Mouse (Mus musculus): ENCODE data around the gene Zfp771. TPM values are rescaled to one million over a fixed set of nuclear protein-coding genes. Genes with fewer than 3 reads are reported as not detected.

Zfp771 gene
- 10 to 100 TPM; 23.5 to 31.7 TPM for total RNA-seq (2021)
- long read RNA-seq, experiment 1, transcript Zfp771-201 (3 exons, 1,484 nt), result major isoform, 67 of 86 reads
- long read RNA-seq, experiment 1, partial matches to known transcripts, result 4 of 86 reads
- long read RNA-seq, experiment 1, other reads (novel, unspliced or antisense), result 15 of 86 reads
- long read RNA-seq, experiment 2, transcript Zfp771-201 (3 exons, 1,484 nt), result major isoform, 38 of 52 reads
- long read RNA-seq, experiment 2, partial matches to known transcripts, result 6 of 52 reads
- long read RNA-seq, experiment 2, other reads (novel, unspliced or antisense), result 8 of 52 reads

DNA sequence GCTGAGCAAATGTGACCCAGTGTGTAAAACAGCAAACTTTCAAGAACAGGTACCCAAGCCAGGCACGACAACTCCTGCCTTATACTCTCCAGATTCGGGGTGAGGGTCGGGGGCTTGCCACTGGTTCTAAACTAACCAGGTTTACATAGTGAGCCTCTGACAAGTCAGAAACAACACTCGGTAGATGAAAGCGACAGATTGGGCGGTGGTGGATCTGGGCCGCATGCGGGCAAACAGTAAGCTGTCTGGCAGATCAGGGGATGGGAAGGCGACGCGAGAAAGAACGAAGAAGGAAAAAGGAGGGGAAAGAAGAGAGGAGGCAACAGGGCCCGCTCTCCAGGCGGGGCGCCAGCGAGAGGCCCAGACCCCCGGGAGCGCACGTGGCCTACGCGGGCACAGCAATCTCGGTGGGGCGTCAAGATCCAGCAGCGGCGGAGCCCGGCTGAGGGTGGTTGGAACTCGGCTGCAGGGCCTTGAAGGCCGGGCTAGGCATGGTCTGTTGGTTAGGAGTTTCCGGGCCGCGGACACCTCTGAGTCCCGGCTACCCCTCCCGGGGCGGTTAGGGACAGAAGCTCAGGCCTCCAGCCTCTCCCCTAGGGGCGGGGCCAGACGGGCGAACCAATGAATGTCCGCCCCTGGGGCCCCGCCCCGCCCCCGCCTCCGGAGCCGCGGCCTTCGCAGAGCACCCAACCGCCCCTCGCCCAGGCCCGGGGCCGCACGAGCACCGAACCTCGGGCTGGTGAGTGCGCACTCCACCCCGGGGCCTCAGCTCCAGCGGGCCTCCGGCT is at the start of gene Zfp771:
Gene Zfp771 (plus strand): TSS at position 405 of the 788 bp plus-strand sequence.
- peak; percentile 98 for DNase-seq

GRCm38 (mm10) chr7:127194633-127195029 is 49.4 kb upstream of the Zfp771 start:
- DNase-seq, result no peak

- peak; percentile 96 for DNase-seq
Observed at GRCm38 (mm10) chr7:127195544-127196295, 48.4 kb upstream of the Zfp771 start, which contains the start of gene Cd2bp2. Gene Cd2bp2, minus strand, starts transcription at chr7:127196050.

GRCm38 (mm10) chr7:127196484-127196883 is 47.6 kb upstream of the Zfp771 start:
- DNase-seq, result no peak

DNA sequence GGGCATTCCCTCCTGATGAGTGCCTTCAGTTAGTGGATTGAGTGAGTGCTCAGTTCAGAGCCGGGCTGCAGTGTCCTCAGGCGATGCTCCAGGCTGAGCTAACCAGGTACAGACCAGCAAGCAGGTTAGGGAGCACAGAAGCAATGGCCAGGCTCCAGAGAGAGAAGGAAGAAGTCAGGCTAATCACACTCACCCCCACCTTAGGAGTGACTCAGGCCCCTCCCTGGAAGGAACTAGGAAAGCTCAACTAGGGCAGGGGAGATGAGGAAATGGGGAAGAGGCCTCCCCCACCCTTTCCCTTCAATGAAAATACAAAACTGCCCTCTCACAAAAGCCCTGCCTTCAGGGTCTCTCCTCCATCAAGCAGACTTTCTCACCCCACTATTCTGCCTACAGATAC is 37.5 kb upstream of the Zfp771 start:
- DNase-seq, result no peak

- peak; percentile 36 for DNase-seq
Observed at GRCm38 (mm10) chr7:127207374-127208294, 36.4 kb upstream of the Zfp771 start.

DNA sequence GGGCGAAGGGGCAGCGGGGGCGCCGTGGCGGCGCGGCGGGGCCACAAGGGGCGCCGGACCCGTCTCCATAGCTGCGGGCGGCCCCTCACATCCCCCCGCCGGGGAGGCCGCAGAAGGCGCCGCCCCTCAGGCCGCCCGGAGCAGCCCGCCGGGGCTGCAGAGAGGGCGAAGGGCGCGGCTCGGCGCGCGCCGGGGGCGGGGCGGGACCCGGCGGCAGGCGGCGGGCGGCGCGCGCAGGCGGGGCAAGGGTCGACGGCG is 35.9 kb upstream of the Zfp771 start, which contains the start of gene Tbc1d10b:
Gene Tbc1d10b (minus strand): TSS at position 174 of the 258 bp plus-strand sequence.
- DNase-seq, result peak; percentile 64

- peak; percentile 95 for DNase-seq
Observed at GRCm38 (mm10) chr7:127208553-127209438, 35.3 kb upstream of the Zfp771 start, which contains the start of gene Mylpf. Gene Mylpf, plus strand, starts transcription at chr7:127208890.

- no peak for DNase-seq
Observed at GRCm38 (mm10) chr7:127209851-127210250, 34.2 kb upstream of the Zfp771 start.

- no peak for DNase-seq
Observed at GRCm38 (mm10) chr7:127210266-127210665, 33.8 kb upstream of the Zfp771 start.

DNA sequence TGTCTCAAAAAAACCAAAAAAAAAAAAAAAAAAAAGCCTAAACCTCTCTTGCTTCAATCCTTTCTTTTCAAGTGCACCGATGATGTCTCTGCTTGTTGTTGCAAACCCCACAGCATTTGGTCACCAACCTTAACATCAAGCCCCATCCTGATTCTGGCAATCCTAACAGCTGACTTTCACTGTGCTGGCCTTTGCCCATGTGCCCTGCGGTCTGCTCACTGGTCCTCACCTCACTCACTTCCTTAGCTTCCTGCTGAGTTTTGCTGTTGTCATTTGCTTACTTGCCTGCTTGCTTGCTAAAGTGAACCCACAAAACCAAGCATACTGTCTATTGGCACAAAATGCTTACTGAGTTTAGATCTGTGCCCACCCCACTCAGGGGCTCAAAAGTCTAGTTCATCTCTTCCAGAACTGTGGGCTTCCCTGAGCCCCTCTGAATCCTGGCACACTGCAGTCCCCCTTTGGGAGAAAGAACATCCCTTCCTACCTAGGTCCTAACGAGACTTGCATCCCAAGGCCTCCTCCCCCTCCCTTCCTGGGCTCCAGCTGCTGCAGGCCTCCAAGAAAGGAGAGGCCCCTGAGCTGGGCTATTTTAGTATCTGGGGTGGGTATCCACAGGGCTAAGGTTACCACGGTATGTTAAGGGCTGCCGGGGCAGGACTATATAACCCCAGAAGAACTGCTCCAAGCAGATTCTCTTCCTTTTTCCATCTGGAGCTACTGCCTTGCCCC is 32.9 kb upstream of the Zfp771 start:
- no peak for DNase-seq

DNA sequence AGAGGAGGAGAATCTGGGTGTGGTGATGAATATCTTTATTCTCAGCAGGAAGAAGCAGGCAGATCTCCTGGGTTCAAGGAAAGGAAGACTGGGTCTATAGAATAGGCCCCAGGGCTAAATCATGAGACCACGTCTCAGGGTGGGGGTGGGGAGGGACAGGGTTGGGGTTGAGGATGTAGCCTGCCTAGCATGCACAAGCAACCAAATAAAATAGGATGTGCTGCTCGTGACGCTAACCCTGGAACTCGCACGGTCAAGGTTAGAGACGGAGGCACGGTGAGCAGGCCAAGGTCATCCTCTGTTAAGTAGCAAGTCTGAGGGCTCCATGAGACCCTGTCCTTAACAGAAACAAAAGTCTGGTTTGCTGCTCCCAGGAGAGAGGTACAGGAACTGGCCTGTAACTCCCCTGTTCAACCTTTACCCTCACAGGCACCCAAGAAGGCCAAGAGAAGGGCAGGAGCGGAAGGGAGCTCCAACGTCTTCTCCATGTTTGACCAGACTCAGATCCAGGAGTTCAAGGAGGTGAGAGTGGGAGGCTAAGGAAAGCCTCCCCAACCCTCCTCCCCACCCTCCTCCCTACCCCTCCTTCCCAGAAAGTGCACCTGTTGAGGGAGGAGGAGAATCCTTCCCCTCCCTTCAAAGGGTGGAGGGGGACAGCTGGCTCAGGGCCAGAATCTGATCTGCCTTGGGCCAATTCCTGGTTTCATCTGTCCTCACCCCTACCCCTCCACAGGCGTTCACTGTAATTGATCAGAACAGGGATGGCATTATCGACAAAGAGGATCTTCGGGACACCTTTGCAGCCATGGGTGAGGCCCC is 31.4 kb upstream of the Zfp771 start:
- no peak for DNase-seq

DNA sequence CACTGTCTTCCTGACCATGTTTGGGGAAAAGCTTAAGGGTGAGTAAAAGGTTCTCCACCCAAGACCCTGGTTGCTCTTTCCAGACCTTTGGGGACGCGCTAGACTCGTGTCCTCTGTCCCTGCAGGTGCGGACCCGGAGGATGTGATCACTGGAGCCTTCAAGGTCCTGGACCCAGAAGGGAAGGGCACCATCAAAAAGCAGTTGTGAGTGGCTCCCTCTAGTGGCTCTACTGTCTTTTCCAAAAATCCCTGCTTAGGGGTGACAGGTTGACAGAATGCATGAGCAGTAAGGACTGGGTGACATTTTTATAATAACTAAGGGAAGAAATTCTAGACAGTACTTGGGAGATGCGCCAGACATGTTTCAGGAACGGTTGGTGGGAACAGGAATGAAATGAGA is 30.6 kb upstream of the Zfp771 start:
- DNase-seq, result peak; percentile 61

DNA sequence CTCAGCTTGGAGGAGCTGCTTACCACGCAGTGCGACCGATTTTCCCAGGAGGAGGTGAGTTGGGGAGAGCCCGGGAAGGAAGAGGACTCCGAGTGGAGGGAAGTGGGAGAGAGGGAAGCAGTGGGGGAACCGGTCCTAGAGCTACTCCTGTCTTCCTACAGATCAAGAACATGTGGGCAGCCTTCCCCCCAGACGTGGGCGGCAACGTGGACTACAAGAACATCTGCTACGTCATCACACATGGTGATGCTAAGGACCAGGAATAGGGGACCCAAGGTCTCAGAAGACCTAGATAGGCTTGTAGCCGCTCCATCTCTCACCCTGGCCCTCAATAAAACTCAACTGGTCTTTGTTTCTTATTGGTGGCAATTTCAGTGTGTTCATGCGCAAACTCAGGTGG is 30.1 kb upstream of the Zfp771 start:
- no peak for DNase-seq

DNA sequence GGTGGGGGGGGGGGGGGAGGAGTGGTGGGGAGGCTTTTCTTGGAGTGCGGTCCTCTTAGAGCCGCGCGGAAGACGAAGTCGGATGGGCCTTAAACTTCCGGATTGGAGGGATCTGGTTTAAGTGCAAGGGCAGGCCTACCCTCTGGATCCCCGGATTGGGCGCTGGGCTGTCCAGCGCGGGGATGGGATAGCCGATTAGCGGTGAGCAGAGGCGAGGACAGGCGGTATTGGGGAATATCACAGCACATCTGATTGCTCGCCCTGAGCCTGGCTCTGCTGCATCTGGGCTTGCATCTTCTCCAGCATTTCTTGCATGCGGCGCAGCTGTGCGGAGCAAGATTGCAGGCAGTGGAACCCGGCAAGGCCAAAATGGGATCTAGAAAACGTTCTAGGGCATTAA is 29.6 kb upstream of the Zfp771 start:
- no peak for DNase-seq

DNA sequence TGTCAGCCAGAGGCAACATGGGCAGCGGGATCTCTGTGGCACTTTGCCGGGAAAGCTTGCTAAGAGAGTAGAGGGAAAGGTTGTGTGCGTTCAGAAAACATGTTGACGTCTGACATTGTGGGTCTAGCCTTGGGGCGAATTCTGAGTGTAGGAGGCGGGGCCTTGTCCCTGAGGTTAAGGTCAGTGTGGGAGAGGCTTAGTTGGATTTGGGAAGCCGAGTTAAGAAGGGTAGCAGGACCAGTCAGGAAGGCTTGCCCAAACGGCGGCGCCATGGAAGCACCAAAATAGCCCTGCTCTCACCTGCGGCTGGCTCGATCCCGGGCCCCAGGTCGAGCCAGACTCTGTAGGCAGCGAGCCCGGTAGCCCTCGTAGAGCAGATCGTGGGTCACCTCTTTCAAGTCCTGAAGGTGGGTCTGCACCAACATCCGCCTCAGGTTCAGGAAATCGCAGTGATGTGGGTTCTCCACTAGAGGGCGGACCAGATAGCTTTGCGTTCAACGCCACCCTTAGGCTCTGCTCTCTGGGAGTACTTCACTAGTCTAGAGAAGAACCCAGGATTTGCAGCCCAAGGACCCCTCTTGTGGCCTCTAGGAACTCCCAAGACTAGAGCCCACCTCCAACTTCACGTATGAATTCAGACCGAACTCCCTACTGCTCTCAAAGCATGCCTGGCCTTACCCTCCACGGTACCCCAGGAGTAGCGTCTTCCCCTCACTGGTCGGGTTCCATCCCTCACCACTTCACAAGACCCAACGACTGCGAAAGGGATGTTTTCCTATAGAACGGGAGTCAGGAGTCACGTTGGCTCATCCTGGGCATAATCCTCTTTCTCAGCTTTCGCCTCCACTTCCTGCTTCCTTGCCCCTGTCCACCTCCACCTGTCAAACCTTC is 28.8 kb upstream of the Zfp771 start:
- DNase-seq, result peak; percentile 71

DNA sequence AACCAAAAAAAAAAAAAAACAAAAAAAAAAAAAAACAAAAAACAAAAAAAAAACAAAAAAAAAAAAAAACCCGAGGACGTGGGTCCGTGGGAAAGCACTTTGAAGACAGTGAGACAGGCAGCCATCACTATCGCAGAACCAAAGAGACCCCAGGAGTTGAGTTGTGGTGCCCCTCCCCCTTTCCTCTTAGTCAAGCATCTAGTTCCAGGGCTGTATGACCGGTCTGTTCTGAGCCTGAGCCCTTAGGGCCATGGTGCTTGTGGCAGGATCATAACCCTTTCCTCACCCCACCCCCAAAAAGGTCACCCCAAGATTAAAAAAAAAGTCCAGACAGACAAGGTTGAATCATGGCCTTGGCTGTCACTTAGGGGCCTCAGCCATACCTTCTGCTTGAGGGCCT is 27.8 kb upstream of the Zfp771 start:
- no peak for DNase-seq

DNA sequence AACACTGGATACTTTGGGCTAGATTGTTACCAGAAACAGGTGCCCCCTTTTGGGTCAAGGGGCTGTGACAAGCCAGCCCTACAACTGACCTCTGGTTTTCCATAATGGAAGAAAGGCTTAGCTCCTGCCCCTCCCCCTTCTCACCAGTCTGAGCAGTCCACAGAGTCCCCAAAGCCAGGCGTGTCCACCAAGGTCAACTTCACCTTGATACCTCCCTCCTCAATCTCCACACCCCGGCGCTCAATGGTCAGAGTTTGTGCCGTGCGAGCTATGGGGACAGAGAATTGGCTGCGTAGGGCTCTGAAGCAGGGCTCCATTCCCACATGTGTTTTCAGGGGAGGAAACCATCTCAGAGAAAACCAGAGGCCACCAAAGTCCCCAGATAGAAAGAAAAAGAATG is 26.6 kb upstream of the Zfp771 start:
- DNase-seq, result no peak

Data from adrenal gland, postnatal 10 days (tissue).